Mouse (Mus musculus): Measurements from ENCODE around the gene Pdia3.
A peak's percentile ranks its signal among the peaks of the same experiment; 100 is the strongest.
"Not testable (repeated sequence)": the region's sequence is repeated elsewhere in the genome, so short reads cannot be mapped to it uniquely, and the experiment has no call there.

Pdia3 gene

DNA sequence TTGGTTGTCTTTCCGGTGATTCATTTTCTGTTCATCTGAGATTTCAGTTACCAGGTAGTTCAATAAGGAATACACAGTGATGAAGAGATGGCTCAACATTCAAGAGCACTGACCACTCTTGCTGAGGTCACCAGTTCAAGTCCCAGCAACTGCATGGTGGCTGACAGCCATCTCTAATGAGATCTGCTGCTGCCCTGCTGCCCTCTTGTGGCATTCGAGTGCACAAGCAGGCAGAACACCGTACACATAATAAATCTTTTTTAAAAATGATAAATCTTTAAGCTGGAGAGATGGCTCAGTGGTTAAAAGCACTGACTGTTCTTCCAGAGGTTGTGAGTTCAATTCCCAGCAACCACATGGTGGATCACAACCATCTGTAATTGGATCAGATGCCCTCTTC, 66.9 kb downstream of the Pdia3 start:
- peak; percentile 66 for DNase-seq (ENCODE audit: low read depth)

DNA sequence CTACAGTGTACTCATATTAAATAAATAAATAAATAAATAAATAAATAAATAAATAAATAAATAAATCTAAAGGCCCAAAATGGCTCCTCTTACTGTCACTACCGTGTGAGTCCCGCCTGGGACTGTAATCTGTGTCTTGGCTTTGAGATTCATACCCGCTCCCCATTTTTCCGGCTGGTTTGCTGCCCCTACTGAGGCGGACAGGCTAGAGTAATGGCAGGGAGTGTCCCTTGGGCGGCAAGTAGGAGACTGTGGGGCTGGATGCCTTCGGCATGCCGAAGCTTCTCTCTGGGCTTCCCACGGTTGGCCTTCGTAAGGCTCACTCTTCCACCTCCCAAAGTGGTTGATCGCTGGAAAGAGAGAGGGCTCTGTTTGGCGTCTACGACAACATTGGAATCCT, 67.3 kb downstream of the Pdia3 start:
- not testable (repeated sequence) for DNase-seq (ENCODE audit: low read depth)

DNA sequence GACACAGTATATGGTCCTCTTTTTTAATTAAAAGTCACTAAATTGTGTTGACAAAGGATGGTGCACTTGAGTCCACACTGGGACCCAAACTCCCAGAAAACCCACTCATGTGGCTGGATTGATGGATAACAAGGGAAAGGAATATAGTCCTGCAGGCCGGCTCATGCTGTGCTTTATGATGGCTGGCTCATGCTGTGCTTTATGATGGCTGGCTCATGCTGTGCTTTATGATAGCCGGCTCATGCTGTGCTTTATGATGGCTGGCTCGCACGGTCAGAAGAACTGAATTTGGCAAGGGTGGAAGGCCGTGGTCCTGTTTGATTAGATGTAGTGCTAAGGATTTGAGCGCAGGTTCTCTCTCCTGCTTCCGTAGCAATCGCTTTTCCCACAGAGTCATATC, 70.0 kb downstream of the Pdia3 start:
- DNase-seq (ENCODE audit: low read depth): no peak

DNA sequence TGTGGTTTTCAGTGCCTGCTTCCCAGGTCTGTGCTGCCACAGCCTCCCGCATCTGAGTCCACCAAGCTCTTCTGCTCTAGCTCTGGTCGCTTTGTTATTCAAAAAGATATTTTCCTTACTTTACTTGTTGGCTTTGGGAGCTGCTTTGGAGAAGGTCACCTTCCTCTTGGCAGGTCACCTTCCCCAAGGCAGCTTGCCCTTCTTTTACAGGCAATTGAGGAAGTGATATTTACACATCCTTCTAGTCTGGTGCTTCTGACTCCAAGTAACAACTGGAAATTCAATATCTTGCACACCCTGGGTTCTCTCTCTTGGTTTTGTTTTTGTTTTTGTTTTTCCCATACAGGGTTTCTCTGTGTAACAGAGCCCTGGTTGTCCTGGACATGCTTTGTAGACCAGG, 70.8 kb downstream of the Pdia3 start:
- not testable (repeated sequence) for DNase-seq (ENCODE audit: low read depth)

Measured in naive thymus-derived CD4-positive, alpha-beta T cell, adult 2 months (primary cell).